Mouse (Mus musculus): ENCODE data around the gene Ephx4. TPM values are rescaled to one million over a fixed set of nuclear protein-coding genes. Genes with fewer than 3 reads are reported as not detected.
"Not testable (repeated sequence)": the region's sequence is repeated elsewhere in the genome, so short reads cannot be mapped to it uniquely, and the experiment has no call there.

Ephx4 gene
- polyA plus RNA-seq, 1 experiment from 2014 or later = 1.1 TPM

DNA sequence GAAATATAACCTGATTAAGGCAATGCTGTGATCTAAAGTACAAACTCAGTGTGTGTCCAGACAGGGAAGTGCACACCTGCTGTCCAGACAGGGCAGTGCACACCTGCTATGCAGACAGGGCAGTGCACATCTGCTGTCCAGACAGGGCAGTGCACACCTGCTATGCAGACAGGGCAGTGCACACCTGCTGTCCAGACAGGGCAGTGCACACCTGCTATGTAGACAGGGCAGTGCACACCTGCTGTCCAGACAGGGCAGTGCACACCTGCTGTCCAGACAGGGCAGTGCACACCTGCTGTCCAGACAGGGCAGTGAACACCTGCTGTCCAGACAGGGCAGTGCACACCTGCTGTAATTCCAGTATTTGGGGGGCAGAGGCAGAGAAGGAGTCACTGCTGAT lies 16.1 kb upstream of the Ephx4 start:
- not testable (repeated sequence) for H3K27ac ChIP-seq (ENCODE audit: low read depth, low read length); DNase-seq (ENCODE audit: low spot score); H3K4me1 ChIP-seq (replicated peaks; ENCODE audit: control insufficient read depth, insufficient read depth, low read length); H3K27me3 ChIP-seq (ENCODE audit: control insufficient read depth, insufficient read depth, low read length); H3K36me3 ChIP-seq (ENCODE audit: control insufficient read depth, insufficient read depth, low read length); H3K4me3 ChIP-seq (ENCODE audit: low read depth, low read length); H3K4me2 ChIP-seq (ENCODE audit: low read depth, low read length, severe bottlenecking); H3K9me3 ChIP-seq (ENCODE audit: control insufficient read depth, low read length); ATAC-seq (replicated peaks; ENCODE audit: low FRiP score); H3K9ac ChIP-seq (ENCODE audit: low read length)

DNA sequence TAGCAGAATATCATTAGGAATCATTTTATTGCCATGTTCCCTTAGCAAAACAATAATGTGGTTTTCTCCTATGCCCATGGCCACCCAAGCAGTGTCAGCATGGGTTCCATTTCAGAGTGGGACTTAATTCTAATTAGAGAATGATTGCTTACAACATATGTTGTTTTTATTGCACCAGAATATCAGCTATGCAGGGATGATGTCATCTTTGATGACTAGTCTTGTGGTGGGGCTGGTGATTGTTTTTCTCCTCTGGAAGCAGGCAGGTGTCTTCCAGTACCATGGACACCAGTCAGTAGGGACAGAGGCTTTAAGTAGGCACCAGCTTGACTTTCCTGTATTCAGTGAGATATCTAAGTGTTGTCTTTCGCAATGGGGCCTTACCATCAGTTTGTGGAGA lies 14.7 kb upstream of the Ephx4 start:
- no peak for DNase-seq (ENCODE audit: low spot score)
- H3K27ac ChIP-seq (ENCODE audit: low read depth, low read length) = no peak overlapping the region
- H3K4me1 ChIP-seq (replicated peaks; ENCODE audit: control insufficient read depth, insufficient read depth, low read length) = no peaks in the 10 kb centered on the region
- no peaks in the 10 kb centered on the region for H3K9me3 ChIP-seq (ENCODE audit: control insufficient read depth, low read length)
- H3K27me3 ChIP-seq (ENCODE audit: control insufficient read depth, insufficient read depth, low read length) = no peaks in the 10 kb centered on the region
- H3K36me3 ChIP-seq (ENCODE audit: control insufficient read depth, insufficient read depth, low read length) = no peaks in the 10 kb centered on the region
- H3K4me3 ChIP-seq (ENCODE audit: low read depth, low read length) = no peak overlapping the region
- ATAC-seq (replicated peaks; ENCODE audit: low FRiP score) = no peak
- H3K9ac ChIP-seq (ENCODE audit: low read length) = no peak overlapping the region
- H3K4me2 ChIP-seq (ENCODE audit: low read depth, low read length, severe bottlenecking) = no peak overlapping the region
- 96% methylated on average over 1 of the region's 1 CpGs for WGBS

DNA sequence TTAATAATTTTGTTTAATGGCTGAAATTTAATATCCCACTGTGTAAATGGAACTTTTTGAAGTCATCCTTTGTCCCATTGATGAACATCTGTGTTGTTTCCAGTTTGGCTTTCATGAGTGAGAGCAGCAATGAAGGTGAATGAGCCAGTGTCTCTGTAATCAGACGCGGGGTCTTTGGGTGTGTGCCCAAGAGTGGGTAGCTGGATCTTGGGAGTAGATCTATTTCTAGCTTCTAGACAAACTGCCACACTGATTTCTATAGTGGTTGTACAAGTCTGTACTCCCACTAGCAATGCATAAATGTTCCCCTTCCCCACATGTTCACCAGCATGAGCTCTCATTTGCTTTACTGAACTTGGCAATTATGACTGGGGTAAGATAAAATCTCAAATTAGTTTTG lies 13.2 kb upstream of the Ephx4 start:
- Histone ChIP-seq H3K27ac (ENCODE audit: low read depth, low read length) (no peak overlapping the region), H3K9me3 (ENCODE audit: control insufficient read depth, low read length) (no peaks in the 10 kb centered on the region), H3K4me3 (ENCODE audit: low read depth, low read length) (no peak overlapping the region), H3K4me2 (ENCODE audit: low read depth, low read length, severe bottlenecking) (no peak overlapping the region), H3K4me1 (replicated peaks; ENCODE audit: control insufficient read depth, insufficient read depth, low read length) (no peaks in the 10 kb centered on the region), H3K27me3 (ENCODE audit: control insufficient read depth, insufficient read depth, low read length) (no peaks in the 10 kb centered on the region), H3K36me3 (ENCODE audit: control insufficient read depth, insufficient read depth, low read length) (no peaks in the 10 kb centered on the region), H3K9ac (ENCODE audit: low read length) (no peak overlapping the region)
- ATAC-seq (replicated peaks; ENCODE audit: low FRiP score) (no peak), DNase-seq (ENCODE audit: low spot score) (no peak)
- WGBS = 97% methylated on average over 2 of the region's 2 CpGs

DNA sequence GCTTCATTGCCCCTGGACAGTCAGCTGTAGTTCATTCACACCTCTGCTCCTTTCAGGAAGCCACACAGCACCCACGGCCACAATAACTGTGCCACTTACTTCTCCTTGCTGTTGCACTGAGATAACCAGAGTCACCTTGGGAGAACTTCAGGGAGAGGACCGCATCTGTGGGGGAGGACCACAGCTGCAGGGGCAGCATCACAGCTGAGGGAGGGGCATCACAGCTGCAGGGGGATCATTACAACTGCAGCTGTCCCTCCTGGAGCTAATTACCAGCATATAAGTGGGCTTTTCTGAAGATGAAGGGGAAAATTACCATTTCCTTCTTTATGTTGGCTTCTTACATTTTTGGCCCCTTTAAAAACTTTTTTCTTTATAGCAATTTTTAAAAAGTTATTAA lies 8.1 kb upstream of the Ephx4 start:
- no peaks in the 10 kb centered on the region for H3K9me3 ChIP-seq (ENCODE audit: control insufficient read depth, low read length)
- no peaks in the 10 kb centered on the region for H3K36me3 ChIP-seq (ENCODE audit: control insufficient read depth, insufficient read depth, low read length)
- no peak overlapping the region for H3K9ac ChIP-seq (ENCODE audit: low read length)
- no peaks in the 10 kb centered on the region for H3K4me1 ChIP-seq (replicated peaks; ENCODE audit: control insufficient read depth, insufficient read depth, low read length)
- no peak for ATAC-seq (replicated peaks; ENCODE audit: low FRiP score)
- no peaks in the 10 kb centered on the region for H3K27me3 ChIP-seq (ENCODE audit: control insufficient read depth, insufficient read depth, low read length)
- H3K4me3 ChIP-seq (ENCODE audit: low read depth, low read length) = no peak overlapping the region
- no peak overlapping the region for H3K27ac ChIP-seq (ENCODE audit: low read depth, low read length)
- no peak overlapping the region for H3K4me2 ChIP-seq (ENCODE audit: low read depth, low read length, severe bottlenecking)
- no peak for DNase-seq (ENCODE audit: low spot score)
- 76% methylated on average over 2 of the region's 2 CpGs for WGBS

DNA sequence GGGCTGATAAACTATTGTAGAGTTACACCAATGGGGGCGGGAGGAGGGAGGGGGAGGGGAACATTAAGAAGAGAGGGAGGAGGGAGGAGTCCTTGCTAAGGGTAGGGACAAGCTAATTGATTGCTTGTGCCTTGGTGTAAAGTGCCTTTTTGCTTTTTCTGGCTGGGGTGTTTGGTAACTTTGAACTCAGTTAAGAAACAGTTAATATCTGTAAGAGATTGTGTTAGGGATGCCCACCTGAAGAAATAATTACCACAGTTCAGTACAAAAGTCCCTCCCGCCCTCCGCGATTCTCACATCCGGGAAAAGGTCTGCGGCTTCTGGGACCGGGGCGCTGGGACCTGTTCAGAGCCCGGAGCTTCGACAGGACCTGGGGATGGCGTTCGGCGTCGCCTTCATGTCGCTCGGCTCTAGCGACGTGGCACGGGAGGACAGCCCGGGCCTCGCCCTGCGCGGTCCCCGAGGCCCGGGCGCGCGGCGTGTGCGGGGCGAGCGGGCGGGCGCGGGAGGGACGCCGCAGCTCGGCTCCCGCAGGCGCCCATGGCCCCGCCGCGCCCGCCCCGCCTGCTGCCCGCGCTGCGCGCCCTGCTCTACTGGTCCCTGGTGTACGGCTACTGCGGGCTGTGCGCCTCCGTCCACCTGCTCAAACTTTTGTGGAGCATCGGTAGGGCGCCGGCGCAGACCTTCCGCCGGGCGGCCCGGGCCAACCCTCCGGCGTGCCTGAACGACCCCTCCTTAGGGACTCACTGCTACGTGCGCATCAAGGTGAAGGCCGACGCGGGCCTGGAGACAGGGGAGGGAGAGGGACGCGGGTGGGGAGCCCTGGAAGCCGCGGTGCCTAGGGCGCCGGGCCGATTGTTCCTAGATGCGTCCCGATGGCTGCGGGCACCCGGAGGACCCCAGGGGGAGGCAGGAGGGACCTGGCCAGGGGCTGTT lies 743 bp downstream of the Ephx4 start:
- Histone ChIP-seq H3K4me3 (ENCODE audit: low read depth, low read length) (peak overlapping the region; percentile 58), H3K9ac (ENCODE audit: low read length) (peak overlapping the region; percentile 65), H3K36me3 (ENCODE audit: control insufficient read depth, insufficient read depth, low read length) (no peaks in the 10 kb centered on the region), H3K4me1 (replicated peaks; ENCODE audit: control insufficient read depth, insufficient read depth, low read length) (no peaks in the 10 kb centered on the region; the same call in 1 of the 2 replicates), H3K9me3 (ENCODE audit: control insufficient read depth, low read length) (no peaks in the 10 kb centered on the region), H3K4me2 (ENCODE audit: low read depth, low read length, severe bottlenecking) (peak overlapping the region; percentile 96), H3K27ac (ENCODE audit: low read depth, low read length) (no peak overlapping the region), H3K27me3 (ENCODE audit: control insufficient read depth, insufficient read depth, low read length) (peaks cover 17% of the 10 kb centered on the region)
- under 1% methylated on average over 66 of the region's 80 CpGs for WGBS
- DNase-seq (ENCODE audit: low spot score) = peak; percentile 72
- peak; percentile 87 for ATAC-seq (replicated peaks; ENCODE audit: low FRiP score)

DNA sequence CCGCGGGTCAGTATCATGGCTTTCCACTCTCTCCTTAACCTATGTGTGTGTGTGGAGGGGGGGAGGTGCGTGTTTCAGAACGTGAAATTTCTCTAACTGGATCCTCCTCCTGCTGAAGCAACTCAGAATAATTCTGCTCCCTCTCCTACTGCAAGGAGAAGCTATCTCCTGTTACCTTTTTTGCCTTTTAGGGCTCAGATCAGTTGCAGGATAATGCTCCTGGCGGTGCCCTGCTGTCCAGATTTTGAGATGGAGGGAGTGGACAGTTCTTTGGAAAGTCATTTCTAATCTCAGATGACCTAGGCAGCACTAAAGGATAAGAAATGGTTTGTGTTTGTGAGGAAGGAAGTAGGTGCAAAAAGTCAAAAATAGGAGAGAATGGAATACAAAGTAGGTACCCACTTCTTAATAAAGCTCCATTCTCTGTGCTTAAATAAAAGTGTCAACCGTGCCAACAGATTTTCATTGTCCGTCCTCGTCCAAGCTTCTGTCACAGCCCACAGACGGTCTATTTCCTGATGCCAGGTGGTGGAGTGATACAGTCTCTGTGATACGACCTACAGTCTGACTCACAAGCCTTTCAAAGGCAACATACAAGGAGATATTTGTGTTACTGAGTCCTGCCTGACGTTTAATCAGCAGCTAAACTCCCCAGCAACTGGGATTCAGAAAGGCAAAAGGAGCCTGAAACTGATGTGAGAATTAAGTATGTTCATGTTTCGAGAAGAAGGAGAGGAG lies 1.6 kb downstream of the Ephx4 start:
- ATAC-seq (replicated peaks; ENCODE audit: low FRiP score) (no peak), DNase-seq (ENCODE audit: low spot score) (no peak)
- Histone ChIP-seq H3K27ac (ENCODE audit: low read depth, low read length) (no peak overlapping the region), H3K4me1 (replicated peaks; ENCODE audit: control insufficient read depth, insufficient read depth, low read length) (no peaks in the 10 kb centered on the region; the same call in 1 of the 2 replicates), H3K27me3 (ENCODE audit: control insufficient read depth, insufficient read depth, low read length) (peaks cover 17% of the 10 kb centered on the region), H3K9ac (ENCODE audit: low read length) (peak overlapping the region; percentile 65), H3K9me3 (ENCODE audit: control insufficient read depth, low read length) (no peaks in the 10 kb centered on the region), H3K4me2 (ENCODE audit: low read depth, low read length, severe bottlenecking) (peak overlapping the region; percentile 96), H3K36me3 (ENCODE audit: control insufficient read depth, insufficient read depth, low read length) (no peaks in the 10 kb centered on the region), H3K4me3 (ENCODE audit: low read depth, low read length) (peak overlapping the region; percentile 58)
- 32% methylated on average over 12 of the region's 12 CpGs for WGBS

DNA sequence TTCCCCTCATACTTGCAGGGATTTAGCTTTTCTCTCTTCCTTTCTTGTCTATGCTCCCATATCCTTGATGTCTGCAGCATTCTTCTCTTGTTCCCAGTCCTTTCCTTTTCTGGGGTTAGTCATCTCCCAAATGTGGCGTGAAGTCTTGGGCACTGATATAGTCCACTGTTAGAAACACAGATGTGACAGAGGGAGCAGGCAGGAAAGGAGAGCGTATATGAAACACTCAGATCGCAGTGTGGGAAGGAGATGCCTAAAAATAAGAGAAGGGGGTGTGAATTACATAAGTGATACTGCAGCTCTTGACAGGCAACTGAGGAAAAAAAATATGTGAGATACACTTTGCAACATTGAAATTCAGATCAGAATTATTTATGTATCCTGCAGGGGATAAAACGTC lies 2.8 kb downstream of the Ephx4 start:
- no peaks in the 10 kb centered on the region for H3K36me3 ChIP-seq (ENCODE audit: control insufficient read depth, insufficient read depth, low read length)
- no peaks in the 10 kb centered on the region; the same call in 1 of the 2 replicates for H3K4me1 ChIP-seq (replicated peaks; ENCODE audit: control insufficient read depth, insufficient read depth, low read length)
- H3K9ac ChIP-seq (ENCODE audit: low read length) = no peak overlapping the region
- peaks cover 17% of the 10 kb centered on the region for H3K27me3 ChIP-seq (ENCODE audit: control insufficient read depth, insufficient read depth, low read length)
- H3K27ac ChIP-seq (ENCODE audit: low read depth, low read length) = no peak overlapping the region
- H3K4me2 ChIP-seq (ENCODE audit: low read depth, low read length, severe bottlenecking) = no peak overlapping the region
- no peak overlapping the region for H3K4me3 ChIP-seq (ENCODE audit: low read depth, low read length)
- no peak for ATAC-seq (replicated peaks; ENCODE audit: low FRiP score)
- no peak for DNase-seq (ENCODE audit: low spot score)
- 88% methylated on average over 4 of the region's 4 CpGs for WGBS
- H3K9me3 ChIP-seq (ENCODE audit: control insufficient read depth, low read length) = no peaks in the 10 kb centered on the region

DNA sequence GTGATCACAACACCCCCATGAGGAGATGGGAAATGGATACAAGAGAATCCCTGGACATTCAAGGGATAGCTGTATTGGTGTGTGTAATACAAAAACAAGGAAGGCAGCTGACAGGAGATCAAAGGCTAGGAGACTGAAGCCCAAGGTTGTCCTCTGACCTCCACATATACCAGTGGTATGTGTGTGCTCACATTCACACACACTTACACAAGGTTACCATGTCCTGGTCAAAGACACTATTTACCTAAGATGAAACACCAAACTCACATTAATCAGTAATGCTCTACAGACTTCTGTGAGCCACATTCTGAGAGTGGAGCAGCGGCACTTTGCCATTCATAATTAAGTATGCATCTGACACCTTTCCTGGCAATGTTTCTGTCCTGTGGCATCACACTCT lies 7.8 kb downstream of the Ephx4 start:
- DNase-seq (ENCODE audit: low spot score) (no peak), ATAC-seq (replicated peaks; ENCODE audit: low FRiP score) (no peak)
- H3K4me3 ChIP-seq (ENCODE audit: low read depth, low read length) = no peak overlapping the region
- H3K9me3 ChIP-seq (ENCODE audit: control insufficient read depth, low read length) = no peaks in the 10 kb centered on the region
- no peaks in the 10 kb centered on the region for H3K27me3 ChIP-seq (ENCODE audit: control insufficient read depth, insufficient read depth, low read length)
- WGBS = 95% methylated on average over 1 of the region's 1 CpGs
- H3K27ac ChIP-seq (ENCODE audit: low read depth, low read length) = no peak overlapping the region
- H3K4me1 ChIP-seq (replicated peaks; ENCODE audit: control insufficient read depth, insufficient read depth, low read length) = no peaks in the 10 kb centered on the region
- H3K9ac ChIP-seq (ENCODE audit: low read length) = no peak overlapping the region
- no peak overlapping the region for H3K4me2 ChIP-seq (ENCODE audit: low read depth, low read length, severe bottlenecking)
- no peaks in the 10 kb centered on the region for H3K36me3 ChIP-seq (ENCODE audit: control insufficient read depth, insufficient read depth, low read length)
